Mouse (Mus musculus) left cerebral cortex, postnatal 10 days (tissue): ENCODE measurements around the gene Gm3468. TPM values are rescaled to one million over a fixed set of nuclear protein-coding genes. Genes with fewer than 3 reads are reported as not detected.
"Not testable (repeated sequence)": the region's sequence is repeated elsewhere in the genome, so short reads cannot be mapped to it uniquely, and the experiment has no call there.

Experiments used
- DNase-seq, 2 experiments: peaks; one replicate each; pipeline ENCODE4 v3.0.0; 2021 to 2022; ENCODE audit warnings: low spot score in 2 of 2, mixed read lengths in 1 of 2; ENCODE audit errors: extremely low spot score in 1 of 2
- intact Hi-C: fragments of 180-260 bp; cut with DNase I; formaldehyde crosslinking; loops from one replicate; pipeline ENCODE4 v1.15.1; 2025
- total RNA-seq, 2 experiments: library from RNA; stranded (reverse); gene quantifications; 2 replicates each; pipeline ENCODE4 v1.2.3; 2021

Gm3468 gene
- total RNA-seq: 1 to 10 TPM; 2.7 TPM

GRCm38 (mm10) chr14:6108272-6108925, at the start of gene Gm3468:
TSS of gene Gm3468 (minus strand) at chr14:6108665.
- DNase-seq: peak; percentile 11 to 56
- intact Hi-C loops: not testable (repeated sequence)

GRCm38 (mm10) chr14:6125707-6126106, 17.2 kb upstream of the Gm3468 start, which contains the start of gene Gm3476:
TSS of gene Gm3476 (minus strand) at chr14:6125807.
- DNase-seq, intact Hi-C loops: not testable (repeated sequence)

- DNase-seq, intact Hi-C loops: not testable (repeated sequence)
Measured at GRCm38 (mm10) chr14:6107500-6107899, 965 bp downstream of the Gm3468 start.

- DNase-seq, intact Hi-C loops: not testable (repeated sequence)
Measured at GRCm38 (mm10) chr14:6093842-6094241, 14.6 kb downstream of the Gm3468 start, which contains the start of gene Gm8206. TSS of gene Gm8206 (minus strand) at chr14:6093942.

- intact Hi-C loops: not testable (repeated sequence)
Measured at GRCm38 (mm10) chr14:6058167-6058566, 50.3 kb downstream of the Gm3468 start, which contains the start of gene Gm6337. TSS of gene Gm6337 (minus strand) at chr14:6058267.

More at GRCm38 (mm10) chr14:6058167-6058566, 50.3 kb downstream of the Gm3468 start, which contains the start of gene Gm6337:
- DNase-seq: not testable (repeated sequence)

Other genes starting within 250 kb of the Gm3468 start
- 1 to 10 TPM in 1 of 2 experiments, under 1 TPM in 1; 0.83 to 1.5 TPM for gene Gm8237, start 228.3 kb downstream of the Gm3468 start, total RNA-seq
- under 1 TPM; 0.97 TPM for gene Gm3248, start 146.9 kb downstream of the Gm3468 start, total RNA-seq
- not detected for gene Gm3453, start 129.5 kb downstream of the Gm3468 start, total RNA-seq
- not detected for gene Gm6337, start 50.4 kb downstream of the Gm3468 start, total RNA-seq
- 1 to 10 TPM in 1 of 2 experiments, under 1 TPM in 1; 0.41 to 1.1 TPM for gene Gm8206, start 14.7 kb downstream of the Gm3468 start, total RNA-seq
- gene Gm3476, start 17.1 kb upstream of the Gm3468 start, total RNA-seq: under 1 TPM in 1 of 2 experiments, not detected in 1; 0.19 TPM
- gene Gm21560, start 110.6 kb upstream of the Gm3468 start, total RNA-seq: 1 to 10 TPM; 1.7 to 2.4 TPM
- 1 to 10 TPM; 3.6 to 5.2 TPM for gene Gm3411, start 178.6 kb upstream of the Gm3468 start, total RNA-seq
- gene Gm21103, start 196.2 kb upstream of the Gm3468 start, total RNA-seq: not detected
- gene Gm3618, start 235.0 kb upstream of the Gm3468 start, total RNA-seq: not detected